Mouse (Mus musculus): ENCODE results near the gene Sass6. TPM values are rescaled to one million over a fixed set of nuclear protein-coding genes. Genes with fewer than 3 reads are reported as not detected.
A peak's percentile ranks its signal among the peaks of the same experiment; 100 is the strongest.

Gene Sass6
- polyA plus RNA-seq, 1 experiment from 2014 or later = 3.7 TPM

GRCm38 (mm10) chr3:116570628-116571027, 24.2 kb upstream of the Sass6 start:
- no peak for TF ChIP-seq CTCF (IDR thresholded peaks at IDR 0.05)
- TF ChIP-seq EP300 (IDR thresholded peaks at IDR 0.05) = no peak
- H3K4me1 ChIP-seq (ENCODE audit: insufficient read depth, low read depth, low read length) = no peaks in the 10 kb centered on the region
- no peak overlapping the region for H3K27ac ChIP-seq (ENCODE audit: low read length)
- H3K4me3 ChIP-seq (ENCODE audit: low read depth, low read length) = no peak overlapping the region
- no peak for ATAC-seq
- no peaks in the 10 kb centered on the region for H3K27me3 ChIP-seq (replicated peaks; ENCODE audit: insufficient read depth, low read length)
- no peak overlapping the region for H3K4me2 ChIP-seq (replicated peaks; ENCODE audit: low read depth, low read length)
- H3K36me3 ChIP-seq (ENCODE audit: insufficient read depth, low read length) = no peaks in the 10 kb centered on the region
- H3K9me3 ChIP-seq (ENCODE audit: low read length) = no peaks in the 10 kb centered on the region
- H3K9ac ChIP-seq (replicated peaks; ENCODE audit: low read depth) = no peak overlapping the region
- 67% methylated on average over 2 of the region's 2 CpGs for WGBS
- DNase-seq (ENCODE audit: low spot score) = no peak

GRCm38 (mm10) chr3:116577286-116577685, 17.5 kb upstream of the Sass6 start:
- H3K36me3 ChIP-seq (ENCODE audit: insufficient read depth, low read length) = peaks cover 4% of the 10 kb centered on the region; the same call in 1 of the 2 replicates
- no peak overlapping the region for H3K9ac ChIP-seq (replicated peaks; ENCODE audit: low read depth)
- 51% methylated on average over 3 of the region's 3 CpGs for WGBS
- no peak overlapping the region for H3K27ac ChIP-seq (ENCODE audit: low read length)
- no peaks in the 10 kb centered on the region for H3K4me1 ChIP-seq (ENCODE audit: insufficient read depth, low read depth, low read length)
- no peak for ATAC-seq
- no peaks in the 10 kb centered on the region for H3K9me3 ChIP-seq (ENCODE audit: low read length)
- no peak for DNase-seq (ENCODE audit: low spot score)
- H3K4me2 ChIP-seq (replicated peaks; ENCODE audit: low read depth, low read length) = no peak overlapping the region
- H3K4me3 ChIP-seq (ENCODE audit: low read depth, low read length) = no peak overlapping the region
- TF ChIP-seq EP300 (IDR thresholded peaks at IDR 0.05) (no peak), CTCF (IDR thresholded peaks at IDR 0.05) (peak; percentile 62)
- no peaks in the 10 kb centered on the region for H3K27me3 ChIP-seq (replicated peaks; ENCODE audit: insufficient read depth, low read length)

DNA sequence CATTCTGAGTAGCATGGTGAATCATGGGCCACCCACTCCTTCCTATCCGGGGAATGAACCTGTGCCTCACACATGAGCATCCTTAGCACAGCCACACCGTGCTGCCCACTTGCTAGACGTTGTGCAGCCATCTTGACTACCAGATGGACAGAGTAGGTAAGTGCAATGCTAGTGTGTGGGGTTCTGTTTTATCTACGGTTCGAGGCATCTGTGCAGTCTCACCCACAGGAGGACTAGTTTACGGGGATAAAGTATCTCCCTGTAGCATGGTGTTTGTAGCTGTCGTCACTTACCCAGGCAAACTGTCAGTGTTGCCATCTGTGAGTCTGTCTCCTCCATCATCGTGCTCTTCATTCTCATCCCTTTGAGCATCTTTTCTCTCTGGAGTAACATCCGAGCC, 12.6 kb upstream of the Sass6 start:
- 95% methylated on average over 9 of the region's 9 CpGs for WGBS
- Histone ChIP-seq H3K4me1 (ENCODE audit: insufficient read depth, low read depth, low read length) (no peaks in the 10 kb centered on the region), H3K9ac (replicated peaks; ENCODE audit: low read depth) (no peak overlapping the region), H3K36me3 (ENCODE audit: insufficient read depth, low read length) (peaks cover 23% of the 10 kb centered on the region), H3K4me3 (ENCODE audit: low read depth, low read length) (no peak overlapping the region), H3K27me3 (replicated peaks; ENCODE audit: insufficient read depth, low read length) (no peaks in the 10 kb centered on the region), H3K9me3 (ENCODE audit: low read length) (no peaks in the 10 kb centered on the region), H3K4me2 (replicated peaks; ENCODE audit: low read depth, low read length) (no peak overlapping the region), H3K27ac (ENCODE audit: low read length) (no peak overlapping the region)
- DNase-seq (ENCODE audit: low spot score) = no peak
- no peak for TF ChIP-seq CTCF (IDR thresholded peaks at IDR 0.05)
- TF ChIP-seq EP300 (IDR thresholded peaks at IDR 0.05) = no peak
- ATAC-seq = no peak

GRCm38 (mm10) chr3:116594076-116594727, 580 bp upstream of the Sass6 start:
- no peaks in the 10 kb centered on the region for H3K27me3 ChIP-seq (replicated peaks; ENCODE audit: insufficient read depth, low read length)
- H3K36me3 ChIP-seq (ENCODE audit: insufficient read depth, low read length) = peaks cover 17% of the 10 kb centered on the region; the same call in 1 of the 2 replicates
- H3K9me3 ChIP-seq (ENCODE audit: low read length) = no peaks in the 10 kb centered on the region
- DNase-seq (ENCODE audit: low spot score) (peak; percentile 53), ATAC-seq (peak; percentile 57)
- peak overlapping the region; percentile 74 for H3K4me2 ChIP-seq (replicated peaks; ENCODE audit: low read depth, low read length)
- 1% methylated on average over 22 of the region's 22 CpGs for WGBS
- peak overlapping the region; percentile 65 for H3K9ac ChIP-seq (replicated peaks; ENCODE audit: low read depth)
- no peaks in the 10 kb centered on the region for H3K4me1 ChIP-seq (ENCODE audit: insufficient read depth, low read depth, low read length)
- H3K27ac ChIP-seq (ENCODE audit: low read length) = peak overlapping the region; percentile 79
- TF ChIP-seq CTCF (IDR thresholded peaks at IDR 0.05) (peak; percentile 31; the same call in 1 of the 2 replicates), EP300 (IDR thresholded peaks at IDR 0.05) (no peak)
- H3K4me3 ChIP-seq (ENCODE audit: low read depth, low read length) = peak overlapping the region; percentile 84

DNA sequence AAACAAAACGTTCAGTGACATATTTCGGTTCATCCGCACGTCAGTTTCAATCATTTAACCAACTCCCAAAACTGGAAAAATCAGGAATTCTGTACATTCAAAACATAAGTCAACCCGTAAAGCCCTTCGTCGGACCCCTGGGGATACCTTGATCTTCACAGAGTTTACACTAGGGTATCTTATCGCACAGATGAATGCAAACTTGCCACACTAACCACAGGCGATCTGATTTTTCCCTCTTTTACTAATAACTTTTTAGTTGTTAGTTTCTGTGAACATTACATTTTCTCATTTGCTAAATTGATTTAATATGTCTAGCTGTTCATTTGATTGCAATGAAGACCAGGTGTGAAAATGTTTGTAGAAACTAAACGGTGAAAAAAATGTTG, 815 bp downstream of the Sass6 start:
- Histone ChIP-seq H3K27me3 (replicated peaks; ENCODE audit: insufficient read depth, low read length) (no peaks in the 10 kb centered on the region), H3K9ac (replicated peaks; ENCODE audit: low read depth) (peak overlapping the region; percentile 70), H3K27ac (ENCODE audit: low read length) (no peak overlapping the region), H3K4me2 (replicated peaks; ENCODE audit: low read depth, low read length) (peak overlapping the region; percentile 74), H3K4me3 (ENCODE audit: low read depth, low read length) (peak overlapping the region; percentile 84), H3K9me3 (ENCODE audit: low read length) (no peaks in the 10 kb centered on the region), H3K4me1 (ENCODE audit: insufficient read depth, low read depth, low read length) (no peaks in the 10 kb centered on the region), H3K36me3 (ENCODE audit: insufficient read depth, low read length) (peaks cover 5% of the 10 kb centered on the region; the same call in 1 of the 2 replicates)
- DNase-seq (ENCODE audit: low spot score) = no peak
- TF ChIP-seq CTCF (IDR thresholded peaks at IDR 0.05) = no peak
- TF ChIP-seq EP300 (IDR thresholded peaks at IDR 0.05) = no peak
- no peak for ATAC-seq
- 5% methylated on average over 10 of the region's 10 CpGs for WGBS

DNA sequence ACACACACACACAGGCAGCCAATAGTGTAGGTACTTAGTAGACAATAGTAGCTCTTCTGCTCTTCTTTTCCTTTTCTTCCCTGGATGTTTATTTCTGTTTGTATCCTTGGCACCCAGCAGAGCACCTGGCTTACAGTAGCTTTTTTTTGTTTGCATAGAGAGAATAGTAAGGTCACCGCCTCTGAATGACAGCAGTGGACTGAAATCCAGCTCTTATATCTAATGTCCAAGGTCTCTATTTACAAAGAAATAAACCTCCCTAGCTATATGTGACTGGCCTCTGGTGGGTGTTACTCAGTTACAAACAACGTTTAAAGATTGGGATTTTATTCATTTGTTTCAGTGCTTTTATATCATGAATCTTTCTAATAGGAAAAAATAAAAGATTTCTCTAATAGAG, 4.9 kb downstream of the Sass6 start:
- ATAC-seq = no peak
- no peaks in the 10 kb centered on the region for H3K4me1 ChIP-seq (ENCODE audit: insufficient read depth, low read depth, low read length)
- no peaks in the 10 kb centered on the region for H3K27me3 ChIP-seq (replicated peaks; ENCODE audit: insufficient read depth, low read length)
- no peak for DNase-seq (ENCODE audit: low spot score)
- 84% methylated on average over 2 of the region's 2 CpGs for WGBS
- no peak overlapping the region for H3K4me3 ChIP-seq (ENCODE audit: low read depth, low read length)
- H3K27ac ChIP-seq (ENCODE audit: low read length) = no peak overlapping the region
- H3K9ac ChIP-seq (replicated peaks; ENCODE audit: low read depth) = no peak overlapping the region
- H3K4me2 ChIP-seq (replicated peaks; ENCODE audit: low read depth, low read length) = no peak overlapping the region
- TF ChIP-seq CTCF (IDR thresholded peaks at IDR 0.05) = no peak
- TF ChIP-seq EP300 (IDR thresholded peaks at IDR 0.05) = no peak
- H3K9me3 ChIP-seq (ENCODE audit: low read length) = no peaks in the 10 kb centered on the region
- H3K36me3 ChIP-seq (ENCODE audit: insufficient read depth, low read length) = no peaks in the 10 kb centered on the region

All from lung, postnatal 0 days (tissue).